10 mouse cellular contexts compared by ENCODE assay signal in the genomic region with DNA sequence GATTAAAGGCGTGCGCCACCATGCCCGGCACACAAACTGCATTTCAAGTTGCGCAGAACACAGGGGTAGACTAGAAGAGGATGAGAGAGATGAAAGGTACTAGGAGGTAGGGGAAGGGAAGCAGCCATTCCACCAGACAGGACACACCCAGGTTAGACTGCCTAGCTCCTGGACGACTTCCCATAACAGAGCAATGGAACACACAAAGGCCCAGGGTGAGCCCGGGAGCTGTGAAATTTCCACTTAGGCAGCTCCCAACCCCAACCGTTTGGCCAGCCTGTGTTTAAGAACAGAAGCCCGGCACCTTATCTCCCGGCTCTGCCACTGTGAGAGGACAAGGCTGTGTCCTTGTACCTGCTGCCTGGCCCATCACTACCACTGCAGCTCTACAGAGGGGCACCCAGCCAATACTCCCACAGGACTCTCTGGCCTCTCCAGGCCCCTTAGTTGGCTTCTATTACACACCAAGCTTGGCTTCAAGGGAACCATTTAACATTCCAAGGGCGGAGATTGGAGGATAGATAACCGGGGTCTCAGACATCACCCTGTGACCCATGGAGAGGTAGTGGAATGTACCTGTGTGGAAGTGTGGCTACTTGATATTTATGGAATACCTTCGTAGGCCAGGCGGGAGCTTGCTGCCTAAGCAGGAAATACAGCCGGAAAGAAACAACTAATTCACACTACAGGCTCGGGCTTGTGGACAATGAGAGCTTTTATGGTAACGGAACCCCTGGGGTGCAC.
DNase-seq lines count a peak whose midpoint lies in the region; ATAC-seq and TF ChIP-seq lines count a peak whose summit lies in the region.
"Had no signal": no experiment of that assay in that cellular context is flagged by ENCODE, and none has a peak within 500 bp of the region (broad histone marks: within the 10 kb centered on the region; RNA-seq: fewer than 3 reads in every experiment).

No protein-coding gene starts in this region.

- H3K9ac ChIP-seq in lung, postnatal 0 days (replicated peaks; ENCODE audit: low read depth): no peak overlapping the region
- no peak overlapping the region for H3K9ac ChIP-seq in heart, embryonic 15.5 days
- no peak overlapping the region for H3K9ac ChIP-seq in hindbrain, embryonic 11.5 days (ENCODE audit: low read depth, low read length)

- peak; percentile 22 to 33 for DNase-seq in heart, adult 18-20 months
- DNase-seq in heart, postnatal 25 days (ENCODE audit: low spot score): no peak
- peak; percentile 47 for DNase-seq in lung, postnatal 0 days (ENCODE audit: low spot score)
- no peak for DNase-seq in lung, postnatal 10 days
- DNase-seq in testis, postnatal 10 days (ENCODE audit: low spot score): peak; percentile 62
- no peak for DNase-seq in hindbrain, embryonic 11.5 days (ENCODE audit: low spot score)
- DNase-seq in left cerebral cortex, postnatal 10 days (ENCODE audit: extremely low spot score in 1 of 2, low spot score in 2 of 2): no peak
- DNase-seq: cerebellum, adult 11 months had no signal

- intact Hi-C loops in heart, postnatal 25 days (cut with DNase I): no loop called here
- intact Hi-C loops in left cerebral cortex, postnatal 10 days (cut with DNase I): no loop called here

- H3K4me1 ChIP-seq in lung, postnatal 0 days (ENCODE audit: insufficient read depth, low read depth, low read length): no peaks in the 10 kb centered on the region
- peaks cover 19% of the 10 kb centered on the region for H3K4me1 ChIP-seq in heart, embryonic 15.5 days (replicated peaks)
- peaks cover 8% of the 10 kb centered on the region; the same call in 1 of the 2 replicates for H3K4me1 ChIP-seq in hindbrain, embryonic 11.5 days (replicated peaks; ENCODE audit: control insufficient read depth, insufficient read depth, low read length)

- H3K27me3 ChIP-seq in lung, postnatal 0 days (replicated peaks; ENCODE audit: insufficient read depth, low read length): no peaks in the 10 kb centered on the region
- H3K27me3 ChIP-seq in heart, embryonic 15.5 days: no peaks in the 10 kb centered on the region
- no peaks in the 10 kb centered on the region for H3K27me3 ChIP-seq in hindbrain, embryonic 11.5 days (ENCODE audit: control insufficient read depth, insufficient read depth, low read length)

- no peak overlapping the region for H3K4me3 ChIP-seq in lung, postnatal 0 days (ENCODE audit: low read depth, low read length)
- no peak overlapping the region for H3K4me3 ChIP-seq in heart, embryonic 15.5 days
- H3K4me3 ChIP-seq in hindbrain, embryonic 11.5 days (ENCODE audit: low read depth, low read length): no peak overlapping the region

- TF ChIP-seq CTCF in lung, postnatal 0 days (IDR thresholded peaks at IDR 0.05): no peak

- WGBS in lung, postnatal 0 days: 58% methylated on average over 16 of the region's 16 CpGs
- WGBS in heart, embryonic 15.5 days: 57% methylated on average over 16 of the region's 16 CpGs
- 69% methylated on average over 16 of the region's 16 CpGs for WGBS in hindbrain, embryonic 11.5 days

- no peak overlapping the region for H3K27ac ChIP-seq in lung, postnatal 0 days (ENCODE audit: low read length)
- peak overlapping the region; percentile 57 for H3K27ac ChIP-seq in heart, embryonic 15.5 days
- H3K27ac ChIP-seq in hindbrain, embryonic 11.5 days (ENCODE audit: low read depth, low read length): no peak overlapping the region

- H3K9me3 ChIP-seq in lung, postnatal 0 days (ENCODE audit: low read length): no peaks in the 10 kb centered on the region
- H3K9me3 ChIP-seq in heart, embryonic 15.5 days (replicated peaks): no peaks in the 10 kb centered on the region
- no peaks in the 10 kb centered on the region for H3K9me3 ChIP-seq in hindbrain, embryonic 11.5 days (ENCODE audit: control insufficient read depth, low read length)

- peak; percentile 32; the same call in 1 of the 2 replicates for TF ChIP-seq EP300 in lung, postnatal 0 days (IDR thresholded peaks at IDR 0.05)

- H3K4me2 ChIP-seq in lung, postnatal 0 days (replicated peaks; ENCODE audit: low read depth, low read length): no peak overlapping the region
- H3K4me2 ChIP-seq in heart, embryonic 15.5 days: no peak overlapping the region
- H3K4me2 ChIP-seq in hindbrain, embryonic 11.5 days (replicated peaks; ENCODE audit: low read depth, low read length): no peak overlapping the region

- peak; percentile 77 for ATAC-seq in lung, postnatal 0 days
- ATAC-seq in heart, embryonic 15.5 days (replicated peaks; ENCODE audit: insufficient number of reproducible peaks, insufficient read depth, low FRiP score, low read depth): no peak; the same call in 1 of the 2 replicates
- ATAC-seq in hindbrain, embryonic 11.5 days (ENCODE audit: low FRiP score): no peak
- ATAC-seq: intestine, postnatal 0 days had no signal

- no peaks in the 10 kb centered on the region for H3K36me3 ChIP-seq in lung, postnatal 0 days (ENCODE audit: insufficient read depth, low read length)
- H3K36me3 ChIP-seq in heart, embryonic 15.5 days: no peaks in the 10 kb centered on the region
- no peaks in the 10 kb centered on the region for H3K36me3 ChIP-seq in hindbrain, embryonic 11.5 days (ENCODE audit: control insufficient read depth, insufficient read depth, low read length)

Comparison
In these comparisons a context has a peak if more than half of its experiments do, and no peak if none do; other contexts are left out.
1. DNase-seq: peak in heart, adult 18-20 months (2 of 2), lung, postnatal 0 days (single experiment) and testis, postnatal 10 days (single experiment); none in heart, postnatal 25 days (single experiment), lung, postnatal 10 days (single experiment), hindbrain, embryonic 11.5 days (single experiment) and left cerebral cortex, postnatal 10 days (0 of 2).